In genomic region chr7:29457772-29458171, GRCm38 (mm10) we compare ENCODE assay signal across 13 mouse cellular contexts.
DNase-seq lines count a peak whose midpoint lies in the region; ATAC-seq and TF ChIP-seq lines count a peak whose summit lies in the region.
"Had no signal": no experiment of that assay in that cellular context is flagged by ENCODE, and none has a peak within 500 bp of the region (broad histone marks: within the 10 kb centered on the region; RNA-seq: fewer than 3 reads in every experiment).

No protein-coding gene starts in this region.

- intact Hi-C loops in heart, postnatal 10 days (cut with DNase I), result no loop called here

- H3K9ac ChIP-seq in stomach, postnatal 0 days (ENCODE audit: low read length), result no peak overlapping the region
- no peak overlapping the region for H3K9ac ChIP-seq in forebrain, embryonic 13.5 days
- H3K9ac ChIP-seq: embryonic facial prominence, embryonic 12.5 days; limb, embryonic 13.5 days; midbrain, embryonic 15.5 days had no signal

- peaks cover 9% of the 10 kb centered on the region; the same call in 1 of the 2 replicates for H3K4me1 ChIP-seq in stomach, postnatal 0 days (replicated peaks; ENCODE audit: control insufficient read depth, insufficient read depth)
- peaks cover 26% of the 10 kb centered on the region for H3K4me1 ChIP-seq in forebrain, embryonic 13.5 days

- H3K36me3 ChIP-seq in stomach, postnatal 0 days (ENCODE audit: control insufficient read depth, insufficient read depth, low read length), result no peaks in the 10 kb centered on the region
- no peaks in the 10 kb centered on the region for H3K36me3 ChIP-seq in forebrain, embryonic 13.5 days (ENCODE audit: poor library complexity, severe bottlenecking)
- H3K36me3 ChIP-seq: embryonic facial prominence, embryonic 12.5 days; limb, embryonic 13.5 days; midbrain, embryonic 15.5 days had no signal

- 54% methylated on average over 6 of the region's 6 CpGs for WGBS in stomach, postnatal 0 days
- WGBS in forebrain, embryonic 13.5 days, result 85% methylated on average over 6 of the region's 6 CpGs

- TF ChIP-seq CTCF in stomach, postnatal 0 days (IDR thresholded peaks at IDR 0.05; ENCODE audit: low read depth), result no peak

- no peaks in the 10 kb centered on the region for H3K27me3 ChIP-seq in stomach, postnatal 0 days (ENCODE audit: control insufficient read depth, insufficient read depth, low read length)
- no peaks in the 10 kb centered on the region for H3K27me3 ChIP-seq in forebrain, embryonic 13.5 days
- H3K27me3 ChIP-seq: embryonic facial prominence, embryonic 12.5 days; limb, embryonic 13.5 days; midbrain, embryonic 15.5 days had no signal

- H3K4me3 ChIP-seq in stomach, postnatal 0 days (ENCODE audit: low read depth, low read length), result no peak overlapping the region
- no peak overlapping the region for H3K4me3 ChIP-seq in forebrain, embryonic 13.5 days
- H3K4me3 ChIP-seq: embryonic facial prominence, embryonic 12.5 days; limb, embryonic 13.5 days; midbrain, embryonic 15.5 days had no signal

- no peaks in the 10 kb centered on the region for H3K9me3 ChIP-seq in stomach, postnatal 0 days (ENCODE audit: control insufficient read depth, low read length)
- no peaks in the 10 kb centered on the region for H3K9me3 ChIP-seq in forebrain, embryonic 13.5 days (replicated peaks)
- H3K9me3 ChIP-seq: embryonic facial prominence, embryonic 12.5 days; G1E; limb, embryonic 13.5 days; midbrain, embryonic 15.5 days had no signal

- peak; percentile 64 for ATAC-seq in stomach, postnatal 0 days (ENCODE audit: low FRiP score, low TSS enrichment)
- ATAC-seq in forebrain, embryonic 13.5 days, result no peak
- ATAC-seq: midbrain, embryonic 15.5 days had no signal

- H3K27ac ChIP-seq in stomach, postnatal 0 days (replicated peaks), result peak overlapping the region; percentile 46
- no peak overlapping the region for H3K27ac ChIP-seq in forebrain, embryonic 13.5 days
- H3K27ac ChIP-seq: embryonic facial prominence, embryonic 12.5 days; limb, embryonic 13.5 days; midbrain, embryonic 15.5 days had no signal

- no peak for TF ChIP-seq EP300 in stomach, postnatal 0 days (optimal IDR thresholded peaks at IDR 0.05)

- peak; percentile 35 to 51 for DNase-seq in lung, adult 18-20 months
- no peak for DNase-seq in lung, postnatal 14 days
- peak; percentile 67 to 68 for DNase-seq in heart, postnatal 10 days
- peak; percentile 63 to 69 for DNase-seq in kidney, postnatal 36 days
- DNase-seq in stomach, postnatal 0 days (ENCODE audit: low spot score), result peak; percentile 39
- DNase-seq in layer of hippocampus, postnatal 25 days (ENCODE audit: extremely low spot score in 1 of 2, low spot score in 1 of 2), result no peak
- no peak for DNase-seq in adrenal gland, postnatal 4 days (ENCODE audit: low spot score in 2 of 2)
- DNase-seq: thymus, adult 18-20 months had no signal

- H3K4me2 ChIP-seq in stomach, postnatal 0 days (replicated peaks; ENCODE audit: low read depth), result no peak overlapping the region
- H3K4me2 ChIP-seq in forebrain, embryonic 13.5 days, result no peak overlapping the region
- H3K4me2 ChIP-seq: embryonic facial prominence, embryonic 12.5 days; limb, embryonic 13.5 days; midbrain, embryonic 15.5 days had no signal

Comparison
In these comparisons a context has a peak if more than half of its experiments do, and no peak if none do; other contexts are left out.
1. DNase-seq: peak in lung, adult 18-20 months (2 of 2), heart, postnatal 10 days (2 of 2), kidney, postnatal 36 days (2 of 2) and stomach, postnatal 0 days (single experiment); none in lung, postnatal 14 days (single experiment), layer of hippocampus, postnatal 25 days (0 of 2) and adrenal gland, postnatal 4 days (0 of 2).